Mouse (Mus musculus) stomach, embryonic 14.5 days (tissue): Measurements from ENCODE around the gene Bcl2l10. TPM values are rescaled to one million over a fixed set of nuclear protein-coding genes. Genes with fewer than 3 reads are reported as not detected.
"Not testable (repeated sequence)": the region's sequence is repeated elsewhere in the genome, so short reads cannot be mapped to it uniquely, and the experiment has no call there.

ENCODE experiments used
- ATAC-seq: fragments of 200-750 bp; cut with Nextera tagmentation; 2 replicates; pipeline ENCODE4 v1.8.0; 2017; ENCODE audit warnings: low read depth, moderate TSS enrichment; ENCODE audit not compliant: insufficient number of reproducible peaks, insufficient read depth, low FRiP score
- H3K27ac ChIP-seq: fragments of 300-500 bp; sonication (generic); 2 replicates; pipeline ENCODE4 v1.5.1; 2014; ENCODE audit warnings: mild to moderate bottlenecking, low read length, moderate library complexity, mixed read lengths
- H3K27me3 ChIP-seq: fragments of 300-500 bp; sonication (generic); 2 replicates; pipeline ENCODE4 v1.6.1; 2014; ENCODE audit warnings: low read length, control low read depth, mixed read lengths; ENCODE audit not compliant: control insufficient read depth, insufficient read depth
- H3K36me3 ChIP-seq: fragments of 300-500 bp; sonication (generic); 2 replicates; pipeline ENCODE4 v1.6.1; 2014; ENCODE audit warnings: mild to moderate bottlenecking, control low read depth, low read length, moderate library complexity, mixed read lengths; ENCODE audit not compliant: control insufficient read depth, insufficient read depth
- H3K4me1 ChIP-seq: fragments of 300-500 bp; sonication (generic); 2 replicates; pipeline ENCODE4 v1.6.1; 2014; ENCODE audit warnings: low read length, control low read depth, mixed read lengths; ENCODE audit not compliant: control insufficient read depth, insufficient read depth
- H3K4me2 ChIP-seq: fragments of 300-500 bp; sonication (generic); replicated peaks from 2 replicates; pipeline ENCODE4 v1.6.1; 2014; ENCODE audit warnings: low read depth, low read length, control low read depth
- H3K4me3 ChIP-seq: fragments of 300-500 bp; sonication (generic); 2 replicates; pipeline ENCODE4 v1.5.1; 2014; ENCODE audit warnings: low read depth, low read length, control low read depth
- H3K9ac ChIP-seq: fragments of 300-500 bp; sonication (generic); replicated peaks from 2 replicates; pipeline ENCODE4 v1.6.1; 2014; ENCODE audit warnings: low read depth, mild to moderate bottlenecking, control low read depth, low read length, moderate library complexity, mixed read lengths
- H3K9me3 ChIP-seq: fragments of 300-500 bp; sonication (generic); 2 replicates; pipeline ENCODE4 v1.6.1; 2016; ENCODE audit warnings: low read depth, low read length, control low read depth; ENCODE audit not compliant: control insufficient read depth
- WGBS: fragments of 180-500 bp; shearing (Covaris S2); extraction: QIAGEN DNeasy Blood & Tissue Kit; methylation state at CpG from one replicate; pipeline ENCODE4 v1.1.7; 2014; 5-methylcytosine and 5-hydroxymethylcytosine counted together
- polyA plus RNA-seq: library from polyadenylated mRNA; unstranded; fragments of >200 nt; fragmentation: Nextera tagmentation; extraction: Ambion mirVana; gene quantifications from 2 replicates; pipeline ENCODE4 v1.2.1, GENCODE M21; 2014

The Bcl2l10 gene
- polyA plus RNA-seq, 1 experiment from 2014 or later, result not detected

DNA sequence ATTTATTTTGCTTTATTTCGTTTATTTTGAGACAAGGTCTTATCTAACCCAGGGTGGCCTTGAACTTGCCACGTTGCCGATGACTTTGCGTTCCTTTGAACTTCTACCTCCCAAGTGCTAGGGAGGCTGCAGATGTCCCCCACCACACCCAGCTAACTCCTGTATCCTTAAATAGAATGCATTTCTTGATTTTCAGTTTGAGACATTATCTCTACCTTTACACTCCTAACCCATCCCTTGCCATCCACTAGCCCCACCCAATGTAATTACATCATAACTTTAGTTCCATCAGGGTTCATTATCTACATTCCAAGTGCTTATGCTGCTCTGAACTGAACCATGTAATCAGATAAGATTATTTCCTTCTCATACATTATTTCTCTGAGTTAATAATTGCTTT, 8.2 kb downstream of the Bcl2l10 start:
- ATAC-seq, result no peak
- no peak overlapping the region for H3K9ac ChIP-seq
- H3K27me3 ChIP-seq, result no peaks in the 10 kb centered on the region
- H3K4me3 ChIP-seq, result no peak overlapping the region
- no peaks in the 10 kb centered on the region for H3K9me3 ChIP-seq
- no peaks in the 10 kb centered on the region for H3K4me1 ChIP-seq
- no peaks in the 10 kb centered on the region for H3K36me3 ChIP-seq
- H3K27ac ChIP-seq, result no peak overlapping the region
- H3K4me2 ChIP-seq, result no peak overlapping the region
- WGBS, result 82% methylated on average over 4 of the region's 4 CpGs

DNA sequence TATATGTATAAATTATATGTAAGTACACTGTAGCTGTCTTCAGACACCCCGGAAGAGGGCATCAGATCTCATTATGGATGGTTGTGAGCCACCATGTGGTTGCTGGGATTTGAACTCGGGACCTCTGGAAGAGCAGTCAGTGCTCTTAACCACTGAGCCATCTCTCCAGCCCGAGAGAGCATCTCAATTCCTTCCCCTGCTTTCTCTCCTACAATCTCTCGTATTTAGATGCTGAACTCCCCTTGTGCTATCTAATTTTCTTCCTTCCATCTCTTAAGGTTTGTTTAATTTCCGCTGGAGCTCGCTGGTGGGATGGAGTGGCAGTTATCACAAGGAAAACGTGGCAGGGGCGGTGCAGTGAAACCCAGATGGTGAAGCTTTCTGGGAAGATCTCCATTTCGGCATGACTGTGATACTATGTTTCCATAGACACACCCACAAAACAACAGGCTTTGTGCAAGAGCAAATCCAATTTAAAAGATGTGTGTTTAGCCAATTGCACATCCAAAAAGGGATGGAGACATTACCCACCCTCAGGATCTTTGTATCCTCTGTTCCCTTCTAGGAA, 9.6 kb downstream of the Bcl2l10 start:
- Histone ChIP-seq H3K4me3 (no peak overlapping the region), H3K9ac (no peak overlapping the region), H3K27me3 (no peaks in the 10 kb centered on the region), H3K4me1 (no peaks in the 10 kb centered on the region), H3K36me3 (no peaks in the 10 kb centered on the region), H3K4me2 (no peak overlapping the region), H3K27ac (no peak overlapping the region), H3K9me3 (no peaks in the 10 kb centered on the region)
- WGBS, result 75% methylated on average over 9 of the region's 9 CpGs
- no peak for ATAC-seq

GRCm38 (mm10) chr9:75361699-75362098, 14.1 kb downstream of the Bcl2l10 start:
- no peaks in the 10 kb centered on the region for H3K36me3 ChIP-seq
- no peaks in the 10 kb centered on the region for H3K27me3 ChIP-seq
- no peak overlapping the region for H3K27ac ChIP-seq
- 33% methylated on average over 5 of the region's 5 CpGs for WGBS
- no peak overlapping the region for H3K9ac ChIP-seq
- H3K4me2 ChIP-seq, result no peak overlapping the region
- no peak overlapping the region for H3K4me3 ChIP-seq
- no peaks in the 10 kb centered on the region for H3K9me3 ChIP-seq
- no peaks in the 10 kb centered on the region for H3K4me1 ChIP-seq
- ATAC-seq, result no peak

GRCm38 (mm10) chr9:75362201-75362600, 14.6 kb downstream of the Bcl2l10 start:
- H3K27ac ChIP-seq, result no peak overlapping the region
- no peak overlapping the region for H3K4me2 ChIP-seq
- H3K27me3 ChIP-seq, result no peaks in the 10 kb centered on the region
- H3K36me3 ChIP-seq, result no peaks in the 10 kb centered on the region
- no peak for ATAC-seq
- H3K9ac ChIP-seq, result no peak overlapping the region
- WGBS, result 91% methylated on average over 4 of the region's 4 CpGs
- no peaks in the 10 kb centered on the region for H3K9me3 ChIP-seq
- no peak overlapping the region for H3K4me3 ChIP-seq
- H3K4me1 ChIP-seq, result no peaks in the 10 kb centered on the region

- 77% methylated on average over 5 of the region's 5 CpGs for WGBS
- no peaks in the 10 kb centered on the region for H3K27me3 ChIP-seq
- no peak overlapping the region for H3K27ac ChIP-seq
- no peak overlapping the region for H3K4me2 ChIP-seq
- no peaks in the 10 kb centered on the region for H3K36me3 ChIP-seq
- H3K4me3 ChIP-seq, result no peak overlapping the region
- H3K9me3 ChIP-seq, result no peaks in the 10 kb centered on the region
- no peaks in the 10 kb centered on the region for H3K4me1 ChIP-seq
- no peak for ATAC-seq
- no peak overlapping the region for H3K9ac ChIP-seq
These were observed 15.4 kb downstream of the Bcl2l10 start for GRCm38 (mm10) chr9:75363001-75363400.

DNA sequence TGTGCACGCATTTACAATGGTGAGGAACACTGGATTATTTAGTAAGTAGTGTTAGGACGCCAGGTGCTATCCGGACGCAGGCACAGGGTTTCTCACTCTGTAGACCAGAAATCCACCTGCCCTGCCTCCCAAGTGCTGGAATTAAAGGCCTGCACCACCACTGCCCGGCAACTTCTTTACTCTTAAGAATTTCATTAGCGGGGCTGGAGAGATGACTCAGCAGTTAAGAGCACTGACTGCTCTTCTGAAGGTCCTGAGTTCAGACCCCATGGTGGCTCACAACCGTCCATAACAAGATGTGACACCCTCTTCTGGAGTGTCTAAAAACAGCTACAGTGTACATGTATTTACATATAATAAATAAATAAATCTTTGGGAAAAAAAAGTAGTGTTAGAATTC, 16.1 kb downstream of the Bcl2l10 start:
- ATAC-seq, H3K4me3 ChIP-seq, H3K9ac ChIP-seq, H3K36me3 ChIP-seq, H3K27ac ChIP-seq, H3K4me2 ChIP-seq, H3K9me3 ChIP-seq, H3K27me3 ChIP-seq, H3K4me1 ChIP-seq: not testable (repeated sequence)
- WGBS, result 65% methylated on average over 7 of the region's 7 CpGs

DNA sequence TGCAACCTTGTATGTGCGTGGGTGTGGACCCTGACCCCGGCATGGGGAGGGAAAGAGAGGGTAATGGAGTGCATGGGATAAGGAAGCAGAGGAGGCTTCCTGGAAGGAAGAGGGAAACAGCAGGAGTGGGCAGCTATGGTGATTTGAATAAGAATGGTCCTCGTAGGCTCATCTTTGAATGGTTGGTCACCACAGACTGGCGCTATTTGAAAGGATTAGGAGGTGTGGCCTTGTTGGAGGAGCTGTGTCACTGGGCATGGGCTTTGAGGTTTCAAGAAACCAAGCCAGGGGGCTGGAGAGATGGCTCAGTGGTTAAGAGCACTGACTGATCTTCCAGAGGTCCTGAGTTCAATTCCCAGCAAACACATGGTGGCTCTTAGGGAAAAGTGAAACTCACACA, 17.6 kb downstream of the Bcl2l10 start:
- H3K36me3 ChIP-seq, result no peaks in the 10 kb centered on the region
- ATAC-seq, result no peak
- WGBS, result 75% methylated on average over 4 of the region's 4 CpGs

GRCm38 (mm10) chr9:75366191-75366590, 18.6 kb downstream of the Bcl2l10 start:
- Histone ChIP-seq H3K4me2 (no peak overlapping the region), H3K9ac (no peak overlapping the region), H3K27me3 (no peaks in the 10 kb centered on the region), H3K4me3 (no peak overlapping the region), H3K4me1 (no peaks in the 10 kb centered on the region), H3K9me3 (no peaks in the 10 kb centered on the region), H3K36me3 (no peaks in the 10 kb centered on the region), H3K27ac (no peak overlapping the region)
- ATAC-seq, result no peak
- 70% methylated on average over 5 of the region's 5 CpGs for WGBS

More for the DNA sequence above, 17.6 kb downstream of the Bcl2l10 start:
- Histone ChIP-seq H3K27ac (no peak overlapping the region), H3K4me1 (no peaks in the 10 kb centered on the region), H3K4me2 (no peak overlapping the region), H3K4me3 (no peak overlapping the region), H3K27me3 (no peaks in the 10 kb centered on the region), H3K9ac (no peak overlapping the region), H3K9me3 (no peaks in the 10 kb centered on the region)

DNA sequence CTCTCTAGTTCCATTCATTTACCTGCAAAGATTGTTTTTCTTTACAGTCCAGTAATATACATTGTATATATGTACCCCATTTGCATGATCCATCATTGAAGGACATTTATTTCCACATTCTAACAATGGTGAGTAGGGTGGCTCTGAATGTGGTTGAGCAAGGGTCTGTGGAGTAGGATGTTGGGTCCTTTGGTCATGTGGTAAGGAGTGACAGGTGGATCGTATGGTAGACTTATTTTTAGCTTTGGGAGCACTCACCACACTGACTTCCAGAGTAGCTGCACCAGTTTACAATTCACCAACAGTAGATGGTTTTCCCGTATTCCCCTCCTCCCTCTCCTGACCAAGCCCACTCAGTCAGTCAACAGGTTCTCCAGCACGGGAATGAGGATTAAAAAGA, 21.2 kb downstream of the Bcl2l10 start:
- Histone ChIP-seq H3K36me3 (no peaks in the 10 kb centered on the region), H3K9ac (no peak overlapping the region), H3K4me1 (no peaks in the 10 kb centered on the region), H3K27me3 (no peaks in the 10 kb centered on the region), H3K27ac (no peak overlapping the region), H3K4me2 (no peak overlapping the region), H3K9me3 (no peaks in the 10 kb centered on the region), H3K4me3 (no peak overlapping the region)
- ATAC-seq, result no peak
- WGBS, result 79% methylated on average over 3 of the region's 3 CpGs
